Comparison of ENCODE assay signal across 12 mouse cellular contexts in the genomic region with DNA sequence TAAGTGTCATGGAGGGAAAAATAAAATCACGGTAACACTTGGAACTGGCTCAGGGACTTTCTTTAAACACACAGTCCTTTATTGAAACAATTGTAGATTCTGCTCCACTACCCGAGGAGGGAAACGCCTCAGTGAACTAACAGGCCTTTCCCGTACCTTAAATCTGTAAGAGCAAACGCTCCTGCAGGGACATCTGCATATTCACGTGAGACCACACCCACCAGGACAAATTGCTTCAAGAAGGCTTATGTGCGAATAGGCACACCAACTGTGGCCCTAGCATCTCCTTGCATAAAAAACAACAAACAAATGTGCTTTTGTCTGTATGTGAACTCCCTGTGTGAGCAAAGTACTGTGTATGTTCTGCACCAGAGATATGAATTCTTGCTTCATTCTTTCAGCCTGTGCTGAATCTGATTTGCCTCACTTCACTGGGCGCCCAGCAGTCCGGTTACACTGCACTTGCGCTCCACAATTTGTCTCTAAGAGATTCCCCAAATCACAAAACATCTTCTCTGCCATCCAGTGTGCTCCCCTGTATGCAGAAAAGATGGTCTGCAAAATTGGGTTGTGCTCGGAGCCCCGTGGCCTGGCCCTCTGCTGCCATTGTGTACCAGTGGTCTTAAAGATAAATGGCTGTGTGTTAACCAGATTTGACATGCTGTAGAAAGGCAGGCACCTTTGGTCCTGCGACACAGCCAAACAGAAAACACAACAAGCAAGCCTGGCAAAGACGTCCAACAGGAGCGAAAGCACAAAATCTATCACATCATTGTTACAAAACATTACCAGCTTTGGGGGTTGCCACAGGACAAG. TPM values are rescaled to one million over a fixed set of nuclear protein-coding genes. Genes with fewer than 3 reads are reported as not detected.
DNase-seq lines count a peak whose midpoint lies in the region; ATAC-seq and TF ChIP-seq lines count a peak whose summit lies in the region.
"Had no signal": no experiment of that assay in that cellular context is flagged by ENCODE, and none has a peak within 500 bp of the region (broad histone marks: within the 10 kb centered on the region; RNA-seq: fewer than 3 reads in every experiment).

No protein-coding gene starts in this region.

- peaks cover 11% of the 10 kb centered on the region; the same call in 1 of the 2 replicates for H3K36me3 ChIP-seq in heart, embryonic 12.5 days
- peaks cover 3% of the 10 kb centered on the region for H3K36me3 ChIP-seq in heart, adult 2 months (ENCODE audit: control insufficient read depth, insufficient read depth, low read length)
- H3K36me3 ChIP-seq in forebrain, embryonic 12.5 days (replicated peaks) = no peaks in the 10 kb centered on the region
- peaks cover 2% of the 10 kb centered on the region; the same call in 1 of the 2 replicates for H3K36me3 ChIP-seq in midbrain, embryonic 11.5 days (ENCODE audit: control insufficient read depth, insufficient read depth, low read length)
- H3K36me3 ChIP-seq in limb, embryonic 10.5 days = no peaks in the 10 kb centered on the region
- H3K36me3 ChIP-seq: intestine, embryonic 15.5 days had no signal

- TF ChIP-seq POLR2A in heart, adult 2 months (IDR thresholded peaks at IDR 0.05; ENCODE audit: insufficient read depth, low read depth, low read length) = no peak

- peak overlapping the region; percentile 27; the same call in 1 of the 2 replicates for H3K9ac ChIP-seq in heart, embryonic 12.5 days
- H3K9ac ChIP-seq in heart, adult 2 months (ENCODE audit: low read depth, low read length) = no peak overlapping the region
- no peak overlapping the region for H3K9ac ChIP-seq in forebrain, embryonic 12.5 days
- peak overlapping the region; percentile 44; the same call in 1 of the 2 replicates for H3K9ac ChIP-seq in midbrain, embryonic 11.5 days (ENCODE audit: low read length)
- H3K9ac ChIP-seq: intestine, embryonic 15.5 days had no signal

- WGBS in heart, embryonic 12.5 days = 40% methylated on average over 15 of the region's 15 CpGs
- WGBS in heart, adult 2 months = 63% methylated on average over 15 of the region's 15 CpGs
- WGBS in forebrain, embryonic 12.5 days = 21% methylated on average over 15 of the region's 15 CpGs
- 10% methylated on average over 15 of the region's 15 CpGs for WGBS in midbrain, embryonic 11.5 days
- WGBS in limb, embryonic 10.5 days = 48% methylated on average over 15 of the region's 15 CpGs

- H3K79me2 ChIP-seq in heart, adult 2 months (replicated peaks; ENCODE audit: control insufficient read depth, insufficient read depth, low read length) = no peaks in the 10 kb centered on the region

- H3K4me2 ChIP-seq in heart, embryonic 12.5 days = peak overlapping the region; percentile 41
- no peak overlapping the region; the same call in 1 of the 2 replicates for H3K4me2 ChIP-seq in forebrain, embryonic 12.5 days
- peak overlapping the region; percentile 21; the same call in 1 of the 2 replicates for H3K4me2 ChIP-seq in midbrain, embryonic 11.5 days
- H3K4me2 ChIP-seq: intestine, embryonic 15.5 days had no signal

- intact Hi-C loops in heart, adult 2 months (cut with DNase I) = no loop called here

- H3K27ac ChIP-seq in heart, embryonic 12.5 days (ENCODE audit: poor library complexity, severe bottlenecking) = no peak overlapping the region; the same call in 1 of the 2 replicates
- no peak overlapping the region for H3K27ac ChIP-seq in heart, adult 2 months
- peak overlapping the region; percentile 50; the same call in 1 of the 2 replicates for H3K27ac ChIP-seq in forebrain, embryonic 12.5 days
- H3K27ac ChIP-seq in midbrain, embryonic 11.5 days (ENCODE audit: low read depth, low read length) = peak overlapping the region; percentile 37; the same call in 1 of the 2 replicates
- H3K27ac ChIP-seq in limb, embryonic 10.5 days = no peak overlapping the region
- H3K27ac ChIP-seq: intestine, embryonic 15.5 days had no signal

- peaks cover 36% of the 10 kb centered on the region for H3K4me1 ChIP-seq in heart, embryonic 12.5 days (replicated peaks)
- H3K4me1 ChIP-seq in heart, adult 2 months (ENCODE audit: control insufficient read depth, insufficient read depth, low read length) = peaks cover 2% of the 10 kb centered on the region
- peaks cover 62% of the 10 kb centered on the region for H3K4me1 ChIP-seq in forebrain, embryonic 12.5 days
- H3K4me1 ChIP-seq in midbrain, embryonic 11.5 days (ENCODE audit: control insufficient read depth, insufficient read depth, low read length) = peaks cover 53% of the 10 kb centered on the region
- peaks cover 12% of the 10 kb centered on the region; the same call in 1 of the 2 replicates for H3K4me1 ChIP-seq in limb, embryonic 10.5 days
- H3K4me1 ChIP-seq: intestine, embryonic 15.5 days had no signal

- no peak for ATAC-seq in heart, embryonic 12.5 days (ENCODE audit: insufficient number of reproducible peaks, low FRiP score)
- no peak; the same call in 1 of the 2 replicates for ATAC-seq in forebrain, embryonic 12.5 days (ENCODE audit: low FRiP score)
- ATAC-seq in midbrain, embryonic 11.5 days (ENCODE audit: low FRiP score) = peak; percentile 69
- ATAC-seq in erythroid progenitor cell, adult 5-6 weeks (replicated peaks; ENCODE audit: low FRiP score, poor library complexity, severe bottlenecking) = no peak
- ATAC-seq: intestine, embryonic 15.5 days had no signal

- H3K9me3 ChIP-seq in heart, embryonic 12.5 days (replicated peaks) = no peaks in the 10 kb centered on the region
- H3K9me3 ChIP-seq in forebrain, embryonic 12.5 days = no peaks in the 10 kb centered on the region
- H3K9me3 ChIP-seq in midbrain, embryonic 11.5 days (ENCODE audit: control insufficient read depth, low read length) = no peaks in the 10 kb centered on the region
- no peaks in the 10 kb centered on the region for H3K9me3 ChIP-seq in limb, embryonic 10.5 days (replicated peaks)
- H3K9me3 ChIP-seq: intestine, embryonic 15.5 days had no signal

- H3K27me3 ChIP-seq in heart, embryonic 12.5 days (replicated peaks) = no peaks in the 10 kb centered on the region
- H3K27me3 ChIP-seq in heart, adult 2 months (ENCODE audit: control insufficient read depth, insufficient read depth, low read length) = no peaks in the 10 kb centered on the region
- H3K27me3 ChIP-seq in forebrain, embryonic 12.5 days = no peaks in the 10 kb centered on the region
- no peaks in the 10 kb centered on the region for H3K27me3 ChIP-seq in midbrain, embryonic 11.5 days (ENCODE audit: control insufficient read depth, insufficient read depth, low read length)
- no peaks in the 10 kb centered on the region for H3K27me3 ChIP-seq in limb, embryonic 10.5 days (ENCODE audit: low read depth, poor library complexity, severe bottlenecking)
- H3K27me3 ChIP-seq: intestine, embryonic 15.5 days had no signal

- TF ChIP-seq CTCF in heart, adult 2 months (IDR thresholded peaks at IDR 0.05) = no peak

- no peak for DNase-seq in heart, adult 2 months
- peak; percentile 65 for DNase-seq in ES-CJ7 (ENCODE audit: low read depth, low spot score)
- DNase-seq in midbrain, embryonic 11.5 days (ENCODE audit: low spot score, missing footprints) = peak; percentile 94
- DNase-seq in T-cell, adult 2 months (ENCODE audit: low spot score) = no peak
- DNase-seq in limb, embryonic 10.5 days (ENCODE audit: low spot score) = no peak
- DNase-seq: adrenal gland, adult 2 months; cerebellum, postnatal 36 days; thymus, adult 2 months had no signal

- no peak overlapping the region for H3K4me3 ChIP-seq in heart, embryonic 12.5 days
- no peak overlapping the region for H3K4me3 ChIP-seq in heart, adult 2 months
- no peak overlapping the region for H3K4me3 ChIP-seq in forebrain, embryonic 12.5 days (replicated peaks)
- H3K4me3 ChIP-seq in midbrain, embryonic 11.5 days (ENCODE audit: low read depth, low read length) = no peak overlapping the region
- no peak overlapping the region for H3K4me3 ChIP-seq in limb, embryonic 10.5 days
- H3K4me3 ChIP-seq: intestine, embryonic 15.5 days had no signal

- no peak for TF ChIP-seq EP300 in heart, adult 2 months (IDR thresholded peaks at IDR 0.05; ENCODE audit: insufficient read depth, low read depth, low read length)

RNA-seq across cellular contexts. Expression of a gene that starts 28.6 kb away (rescaled TPM):
- 28.0 and 29.6 TPM in 2 replicates for polyA plus RNA-seq in heart, embryonic 12.5 days (2016; fragmentation: Nextera tagmentation; extraction: Ambion mirVana)
- 10 to 100 TPM; 46.7 to 50.0 TPM for total RNA-seq in heart, adult 2 months (2021)
- polyA plus RNA-seq in heart, adult 2 months (2012; rRNA removed) = 16.5 and 34.3 TPM in 2 replicates
- polyA plus RNA-seq in forebrain, embryonic 12.5 days (2016; fragmentation: Nextera tagmentation; extraction: Ambion mirVana) = 63.3 and 74.3 TPM in 2 replicates
- polyA plus RNA-seq in midbrain, embryonic 11.5 days (2014; fragmentation: Nextera tagmentation; extraction: Ambion mirVana) = 61.2 and 69.9 TPM in 2 replicates
- polyA plus RNA-seq in limb, embryonic 10.5 days (2016; fragmentation: Nextera tagmentation; extraction: Ambion mirVana) = 5.3 and 5.4 TPM in 2 replicates
- 45.8 and 49.9 TPM in 2 replicates for total RNA-seq in erythroid progenitor cell, adult 5-6 weeks (2015; ENCODE audit: low replicate concordance)
- total RNA-seq in erythroid progenitor cell, adult 5-6 weeks (2017; ENCODE audit: low replicate concordance) = 34.3 and 60.1 TPM in 2 replicates

Comparison
In these comparisons a context has a peak if more than half of its experiments do, and no peak if none do; other contexts are left out.
1. H3K9ac ChIP-seq: peak in heart, embryonic 12.5 days (single experiment) and midbrain, embryonic 11.5 days (single experiment); none in heart, adult 2 months (single experiment) and forebrain, embryonic 12.5 days (single experiment).
2. H3K27ac ChIP-seq: peak in forebrain, embryonic 12.5 days (single experiment) and midbrain, embryonic 11.5 days (single experiment); none in heart, embryonic 12.5 days (single experiment), heart, adult 2 months (single experiment) and limb, embryonic 10.5 days (single experiment).
3. DNase-seq: peak in ES-CJ7 (single experiment) and midbrain, embryonic 11.5 days (single experiment); none in heart, adult 2 months (0 of 2), T-cell, adult 2 months (single experiment) and limb, embryonic 10.5 days (single experiment).